Mouse (Mus musculus) frontal cortex, postnatal 14 days (tissue): ENCODE data around the gene Pald1.

Experiments
- DNase-seq, 2 experiments: peaks; one replicate each; pipeline ENCODE4 v3.0.0; 2022; ENCODE audit warnings: low spot score in 2 of 2

Pald1 gene

GRCm38 (mm10) chr10:61277918-61278674 is 105.2 kb downstream of the Pald1 start:
- no peak for DNase-seq

GRCm38 (mm10) chr10:61277051-61277450 is 106.3 kb downstream of the Pald1 start:
- DNase-seq = no peak

GRCm38 (mm10) chr10:61275669-61276110 is 107.6 kb downstream of the Pald1 start:
- no peak for DNase-seq

GRCm38 (mm10) chr10:61274532-61274931 is 108.8 kb downstream of the Pald1 start:
- DNase-seq = no peak

DNA sequence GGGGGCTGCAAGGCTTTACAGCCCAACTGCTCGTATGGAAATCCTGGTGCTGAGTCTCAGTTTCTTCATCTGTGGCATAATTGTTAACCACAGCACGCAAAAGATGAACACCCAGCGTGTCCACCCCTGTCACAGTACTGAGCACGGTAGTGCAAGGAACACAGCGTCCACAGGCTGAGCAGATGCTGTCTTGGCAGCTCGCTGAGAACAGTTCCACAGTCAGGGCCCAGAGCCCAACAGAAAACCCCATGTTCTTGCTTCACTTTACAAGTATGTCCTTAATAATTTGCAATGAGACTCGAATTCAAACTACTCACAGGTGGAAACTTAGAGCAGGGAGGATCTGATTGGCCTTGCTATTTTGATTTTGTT is 109.5 kb downstream of the Pald1 start:
- no peak for DNase-seq

DNA sequence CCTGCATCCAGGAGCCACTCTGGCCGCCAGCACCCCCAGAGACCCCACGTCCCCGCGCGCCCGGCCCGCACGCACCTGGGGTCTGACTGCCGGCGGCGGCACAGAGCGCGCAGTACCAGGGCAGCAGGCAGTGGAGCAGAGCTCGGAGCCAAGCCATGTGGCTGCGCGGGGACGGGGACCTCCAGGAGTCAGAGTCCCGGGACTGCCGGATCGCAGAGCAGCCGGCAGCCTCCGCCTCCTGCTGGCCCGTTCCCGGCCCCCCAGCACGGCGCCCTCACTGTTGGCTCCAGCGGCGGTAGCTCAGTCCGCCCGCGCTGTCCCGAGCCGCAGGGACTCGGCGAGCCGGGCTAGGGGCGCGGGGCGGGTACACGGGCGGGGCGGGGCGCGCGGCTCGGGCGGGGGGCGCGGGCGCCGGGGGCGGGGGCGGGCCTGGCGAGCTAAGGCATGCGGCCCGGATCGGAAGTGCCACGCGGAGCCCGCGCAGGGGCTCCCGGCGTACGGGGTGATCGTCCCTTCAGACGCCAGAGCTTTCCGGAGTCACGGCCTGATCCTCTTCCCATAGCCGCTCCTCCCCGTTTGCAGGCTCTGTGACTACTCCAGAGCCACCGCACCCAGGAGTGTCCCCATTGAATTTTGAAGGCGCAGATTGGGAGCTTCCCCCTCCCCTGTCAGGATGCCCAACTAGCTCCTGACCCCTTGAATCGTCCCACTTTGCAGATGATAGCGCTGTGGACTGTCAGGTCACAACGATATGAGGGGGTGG is 110.1 kb downstream of the Pald1 start, which contains the start of gene Adamts14:
Gene Adamts14, minus strand, starts transcription at position 358 of the 763 bp plus-strand sequence.
- DNase-seq = no peak

GRCm38 (mm10) chr10:61272631-61273030 is 110.7 kb downstream of the Pald1 start:
- DNase-seq = no peak

- no peak for DNase-seq
These were observed 111.2 kb downstream of the Pald1 start for GRCm38 (mm10) chr10:61272089-61272626.
